Mouse (Mus musculus): ENCODE data around the gene Ppib. TPM values are rescaled to one million over a fixed set of nuclear protein-coding genes. Genes with fewer than 3 reads are reported as not detected.

Gene Ppib
- polyA plus RNA-seq, 1 experiment from 2014 or later, result 354 TPM

DNA sequence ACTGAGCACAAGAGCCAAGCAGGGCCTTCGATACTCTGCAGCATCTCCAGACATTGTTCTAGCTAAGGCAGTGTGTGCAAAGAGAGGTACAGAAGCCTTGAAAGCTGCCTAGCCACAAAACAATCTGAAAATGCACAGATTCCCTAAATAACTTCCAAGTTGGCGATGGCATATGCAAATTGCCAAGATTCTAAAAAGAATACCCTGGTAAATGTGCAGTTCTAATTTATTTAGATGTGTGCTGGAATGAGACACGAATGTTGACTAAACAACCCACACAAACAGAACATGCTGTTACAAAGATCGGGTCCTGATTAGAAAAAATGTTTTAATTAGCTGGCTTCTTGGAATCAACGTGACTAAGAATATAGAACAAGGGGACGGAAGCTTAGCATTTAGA lies 42.6 kb downstream of the Ppib start:
- Histone ChIP-seq H3K4me3 (no peak overlapping the region), H3K27ac (no peak overlapping the region), H3K36me3 (peaks cover 74% of the 10 kb centered on the region), H3K4me1 (replicated peaks) (no peaks in the 10 kb centered on the region), H3K27me3 (no peaks in the 10 kb centered on the region), H3K4me2 (no peak overlapping the region), H3K9ac (no peak overlapping the region), H3K9me3 (replicated peaks) (no peaks in the 10 kb centered on the region)
- WGBS, result 90% methylated on average over 6 of the region's 6 CpGs
- no peak for ATAC-seq (replicated peaks; ENCODE audit: insufficient number of reproducible peaks, insufficient read depth, low FRiP score, low read depth)

DNA sequence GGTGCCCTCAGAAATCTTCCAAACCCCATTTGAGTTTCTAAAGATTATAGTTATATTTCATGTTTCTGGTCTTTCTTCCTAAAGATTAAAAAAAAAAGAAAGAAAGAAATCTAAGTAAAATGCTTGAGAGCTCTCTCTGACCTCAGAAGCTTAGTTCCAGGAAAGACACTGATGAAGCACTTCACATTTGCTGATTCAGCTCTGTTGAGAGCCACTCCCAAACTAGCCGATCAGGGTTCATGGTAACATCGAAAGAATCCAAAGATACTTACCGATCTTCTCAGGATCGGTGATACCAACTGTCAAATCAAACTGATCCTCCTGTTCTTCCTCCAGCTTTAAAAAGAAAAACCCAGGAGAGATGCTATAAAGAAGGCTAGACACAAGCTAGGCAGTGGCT lies 44.6 kb downstream of the Ppib start:
- H3K4me3 ChIP-seq, result no peak overlapping the region
- no peak overlapping the region for H3K27ac ChIP-seq
- ATAC-seq (replicated peaks; ENCODE audit: insufficient number of reproducible peaks, insufficient read depth, low FRiP score, low read depth), result no peak
- no peak overlapping the region for H3K9ac ChIP-seq
- 92% methylated on average over 4 of the region's 4 CpGs for WGBS
- H3K4me2 ChIP-seq, result no peak overlapping the region
- peaks cover 64% of the 10 kb centered on the region for H3K36me3 ChIP-seq
- H3K27me3 ChIP-seq, result no peaks in the 10 kb centered on the region
- H3K9me3 ChIP-seq (replicated peaks), result no peaks in the 10 kb centered on the region
- no peaks in the 10 kb centered on the region for H3K4me1 ChIP-seq (replicated peaks)

GRCm38 (mm10) chr9:66105168-66105567 lies 45.1 kb downstream of the Ppib start:
- H3K4me1 ChIP-seq (replicated peaks), result no peaks in the 10 kb centered on the region
- no peak overlapping the region for H3K4me3 ChIP-seq
- H3K27me3 ChIP-seq, result no peaks in the 10 kb centered on the region
- ATAC-seq (replicated peaks; ENCODE audit: insufficient number of reproducible peaks, insufficient read depth, low FRiP score, low read depth), result no peak
- H3K4me2 ChIP-seq, result no peak overlapping the region
- H3K9me3 ChIP-seq (replicated peaks), result no peaks in the 10 kb centered on the region
- no peak overlapping the region for H3K27ac ChIP-seq
- H3K9ac ChIP-seq, result no peak overlapping the region
- 88% methylated on average over 8 of the region's 8 CpGs for WGBS
- H3K36me3 ChIP-seq, result peaks cover 60% of the 10 kb centered on the region

DNA sequence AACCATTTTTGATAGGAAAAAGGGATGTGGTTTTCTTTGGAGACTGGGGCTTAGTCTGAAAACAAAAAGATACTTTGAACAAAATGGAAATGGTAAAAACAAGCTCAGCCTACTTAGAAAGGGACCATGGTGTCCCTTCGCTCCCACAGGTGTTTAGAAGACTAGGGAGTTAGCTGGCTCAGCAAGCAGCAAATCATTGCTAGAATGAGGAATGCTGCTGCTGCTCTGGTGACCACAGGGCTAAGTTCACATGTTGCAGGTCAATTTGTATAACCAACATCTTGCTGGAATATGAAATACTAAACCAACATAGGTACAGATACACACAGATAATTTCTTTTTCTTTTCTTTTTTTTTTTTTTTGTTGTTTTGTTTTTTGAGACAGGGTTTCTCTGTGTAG lies 49.6 kb downstream of the Ppib start:
- no peak overlapping the region for H3K27ac ChIP-seq
- no peak overlapping the region for H3K9ac ChIP-seq
- H3K9me3 ChIP-seq (replicated peaks), result no peaks in the 10 kb centered on the region
- peaks cover 33% of the 10 kb centered on the region for H3K36me3 ChIP-seq
- H3K4me2 ChIP-seq, result no peak overlapping the region
- ATAC-seq (replicated peaks; ENCODE audit: insufficient number of reproducible peaks, insufficient read depth, low FRiP score, low read depth), result no peak
- H3K27me3 ChIP-seq, result no peaks in the 10 kb centered on the region
- H3K4me1 ChIP-seq (replicated peaks), result 0 out of 2 replicates have a peak, but pooled peaks cover 2% of the 10 kb centered on the region
- 97% methylated on average over 1 of the region's 1 CpGs for WGBS
- H3K4me3 ChIP-seq, result no peak overlapping the region

DNA sequence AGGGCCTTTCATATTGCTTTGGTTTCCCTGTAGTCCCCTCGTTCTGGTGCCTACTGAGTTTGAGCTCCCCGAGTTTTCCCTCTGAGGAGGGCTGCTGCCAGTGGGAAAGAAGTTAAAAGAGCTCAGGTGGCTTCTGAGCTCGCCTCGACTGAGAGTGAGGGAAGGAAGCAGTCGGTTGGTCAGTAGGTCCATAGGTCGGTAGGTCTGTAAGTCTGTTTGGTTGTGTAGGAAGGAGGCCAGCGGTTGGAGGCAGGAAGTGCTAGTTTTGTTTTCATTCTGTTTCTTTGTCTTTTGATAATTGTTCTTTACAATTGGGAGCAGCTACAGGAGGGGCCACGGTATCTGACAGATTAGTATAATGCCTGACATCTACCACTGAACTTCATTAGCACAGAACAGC lies 50.1 kb downstream of the Ppib start:
- no peak overlapping the region for H3K4me2 ChIP-seq
- no peak overlapping the region for H3K4me3 ChIP-seq
- no peak for ATAC-seq (replicated peaks; ENCODE audit: insufficient number of reproducible peaks, insufficient read depth, low FRiP score, low read depth)
- no peaks in the 10 kb centered on the region for H3K27me3 ChIP-seq
- no peaks in the 10 kb centered on the region for H3K9me3 ChIP-seq (replicated peaks)
- H3K36me3 ChIP-seq, result peaks cover 28% of the 10 kb centered on the region
- no peak overlapping the region for H3K27ac ChIP-seq
- H3K4me1 ChIP-seq (replicated peaks), result 0 out of 2 replicates have a peak, but pooled peaks cover 2% of the 10 kb centered on the region
- 72% methylated on average over 8 of the region's 8 CpGs for WGBS
- H3K9ac ChIP-seq, result no peak overlapping the region

DNA sequence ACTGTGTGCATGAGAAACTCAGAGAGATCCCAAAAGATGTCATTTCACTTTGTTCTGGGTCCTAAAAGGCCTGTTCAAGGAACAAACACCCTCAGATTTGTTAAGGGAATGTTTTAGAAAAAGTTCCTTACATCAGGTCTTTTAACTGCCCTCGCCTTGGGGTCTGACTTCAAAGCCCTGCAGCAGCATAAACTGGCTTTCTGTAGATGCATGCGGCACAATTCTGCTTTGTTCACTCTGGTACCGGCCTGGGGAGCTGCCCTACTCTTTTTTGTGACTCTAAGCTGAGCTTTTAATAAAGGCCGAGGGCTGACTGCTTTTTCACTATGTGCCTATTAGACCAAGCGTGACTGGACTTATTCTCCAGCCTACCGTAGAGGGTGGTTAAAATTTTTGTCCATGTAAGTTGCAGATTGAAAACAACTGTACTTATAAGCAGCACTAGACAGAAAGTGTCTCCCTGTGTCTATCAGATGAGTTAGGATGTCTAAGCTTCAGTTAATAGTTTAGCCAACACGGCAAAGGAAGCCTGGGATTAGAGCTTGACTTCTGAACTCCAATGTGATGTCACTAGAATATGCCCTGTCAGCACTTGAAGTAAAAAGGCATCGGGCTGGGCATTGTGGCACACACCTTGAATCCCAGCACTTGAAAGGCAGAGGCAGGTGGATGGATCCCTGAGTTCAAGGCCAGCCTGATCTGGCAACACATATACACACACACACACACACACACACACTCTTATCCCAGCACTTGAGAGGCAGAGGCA lies 50.8 kb downstream of the Ppib start:
- H3K9me3 ChIP-seq (replicated peaks), result no peaks in the 10 kb centered on the region
- 82% methylated on average over 8 of the region's 8 CpGs for WGBS
- H3K27me3 ChIP-seq, result no peaks in the 10 kb centered on the region
- no peak overlapping the region for H3K9ac ChIP-seq
- 0 out of 2 replicates have a peak, but pooled peaks cover 2% of the 10 kb centered on the region for H3K4me1 ChIP-seq (replicated peaks)
- peaks cover 22% of the 10 kb centered on the region for H3K36me3 ChIP-seq
- ATAC-seq (replicated peaks; ENCODE audit: insufficient number of reproducible peaks, insufficient read depth, low FRiP score, low read depth), result no peak
- H3K27ac ChIP-seq, result no peak overlapping the region
- H3K4me2 ChIP-seq, result no peak overlapping the region
- H3K4me3 ChIP-seq, result no peak overlapping the region

DNA sequence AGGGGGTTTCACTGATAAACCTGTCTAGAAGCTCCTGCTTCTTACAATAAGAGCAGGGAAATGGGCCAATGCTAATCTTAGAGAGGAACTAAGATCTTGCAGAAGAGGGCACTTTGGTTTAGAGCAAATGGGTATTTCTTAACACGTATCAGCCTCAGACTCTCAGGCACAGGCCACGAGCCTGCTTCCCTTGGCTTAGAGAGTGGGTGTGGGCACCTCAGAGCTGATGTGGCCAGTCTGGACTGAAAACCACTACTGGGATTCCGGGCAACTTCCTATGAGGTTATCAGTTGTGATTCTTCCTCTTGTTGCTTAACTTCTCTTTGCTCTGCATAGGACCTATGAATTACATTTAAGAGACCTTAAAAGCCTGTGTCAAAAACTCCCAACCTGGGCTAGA lies 54.3 kb downstream of the Ppib start:
- Histone ChIP-seq H3K4me1 (replicated peaks) (0 out of 2 replicates have a peak, but pooled peaks cover 2% of the 10 kb centered on the region), H3K4me2 (no peak overlapping the region), H3K36me3 (peaks cover 8% of the 10 kb centered on the region), H3K4me3 (no peak overlapping the region), H3K27me3 (no peaks in the 10 kb centered on the region), H3K27ac (no peak overlapping the region), H3K9me3 (replicated peaks) (no peaks in the 10 kb centered on the region), H3K9ac (no peak overlapping the region)
- no peak for ATAC-seq (replicated peaks; ENCODE audit: insufficient number of reproducible peaks, insufficient read depth, low FRiP score, low read depth)
- 73% methylated on average over 3 of the region's 3 CpGs for WGBS

Other genes starting within 250 kb of the Ppib start
- 4.9 and 5.7 TPM in 2 replicates for gene Zfp609, start 232.7 kb upstream of the Ppib start, polyA plus RNA-seq (2015; fragmentation: Nextera tagmentation; extraction: Ambion mirVana)
- 87.6 and 92.2 TPM in 2 replicates for gene Pclaf, start 170.0 kb upstream of the Ppib start, polyA plus RNA-seq (2015; fragmentation: Nextera tagmentation; extraction: Ambion mirVana)
- 20.8 and 21.4 TPM in 2 replicates for gene Trip4, start 151.4 kb upstream of the Ppib start, polyA plus RNA-seq (2015; fragmentation: Nextera tagmentation; extraction: Ambion mirVana)
- gene Csnk1g1, start 151.3 kb upstream of the Ppib start, polyA plus RNA-seq (2015; fragmentation: Nextera tagmentation; extraction: Ambion mirVana), result 9.8 and 12.7 TPM in 2 replicates
- gene Snx22, start 9.5 kb downstream of the Ppib start, polyA plus RNA-seq (2015; fragmentation: Nextera tagmentation; extraction: Ambion mirVana), result 0.98 and 1.3 TPM in 2 replicates
- gene Snx1, start 66.4 kb downstream of the Ppib start, polyA plus RNA-seq (2015; fragmentation: Nextera tagmentation; extraction: Ambion mirVana), result 57.8 and 69.0 TPM in 2 replicates
- 136 and 158 TPM in 2 replicates for gene Ciao2a, start 66.4 kb downstream of the Ppib start, polyA plus RNA-seq (2015; fragmentation: Nextera tagmentation; extraction: Ambion mirVana)
- 5.7 and 6.6 TPM in 2 replicates for gene Dapk2, start 98.0 kb downstream of the Ppib start, polyA plus RNA-seq (2015; fragmentation: Nextera tagmentation; extraction: Ambion mirVana)

All from heart, embryonic 15.5 days (tissue).